Mouse (Mus musculus): Measurements from ENCODE around the gene Ttc41. TPM values are rescaled to one million over a fixed set of nuclear protein-coding genes. Genes with fewer than 3 reads are reported as not detected.

Ttc41 gene
- polyA plus RNA-seq, 1 experiment: 1.8 TPM

DNA sequence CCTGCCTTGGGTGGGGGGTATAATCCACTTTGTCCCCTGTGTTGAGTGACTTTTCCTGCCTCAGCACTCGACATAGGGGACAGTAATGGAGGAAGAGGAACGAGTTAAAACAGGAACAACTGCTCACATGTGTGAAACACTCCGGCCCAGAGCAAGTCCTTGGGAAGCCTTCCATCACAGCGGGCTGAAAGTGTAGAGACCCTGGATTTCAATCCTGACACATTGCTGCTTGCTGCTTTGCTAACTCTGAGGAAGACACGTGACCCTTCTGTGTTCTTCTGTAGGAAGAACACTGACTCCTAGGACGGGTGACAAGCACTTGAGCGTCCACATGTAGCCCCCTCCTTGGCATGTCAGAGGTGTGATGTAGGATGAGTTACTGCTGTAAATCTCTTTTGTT is 109.5 kb downstream of the Ttc41 start:
- Histone ChIP-seq H3K27ac (ENCODE audit: insufficient read depth, low read depth, low read length) (no peak overlapping the region), H3K4me3 (ENCODE audit: insufficient read depth, low read length) (no peak overlapping the region), H3K4me1 (ENCODE audit: control insufficient read depth, insufficient read depth, low read length) (peaks cover 10% of the 10 kb centered on the region)
- TF ChIP-seq CTCF (IDR thresholded peaks at IDR 0.05; ENCODE audit: low read depth, low read length) (no peak), POLR2A (IDR thresholded peaks at IDR 0.05; ENCODE audit: borderline replicate concordance, low read depth, low read length) (no peak)

DNA sequence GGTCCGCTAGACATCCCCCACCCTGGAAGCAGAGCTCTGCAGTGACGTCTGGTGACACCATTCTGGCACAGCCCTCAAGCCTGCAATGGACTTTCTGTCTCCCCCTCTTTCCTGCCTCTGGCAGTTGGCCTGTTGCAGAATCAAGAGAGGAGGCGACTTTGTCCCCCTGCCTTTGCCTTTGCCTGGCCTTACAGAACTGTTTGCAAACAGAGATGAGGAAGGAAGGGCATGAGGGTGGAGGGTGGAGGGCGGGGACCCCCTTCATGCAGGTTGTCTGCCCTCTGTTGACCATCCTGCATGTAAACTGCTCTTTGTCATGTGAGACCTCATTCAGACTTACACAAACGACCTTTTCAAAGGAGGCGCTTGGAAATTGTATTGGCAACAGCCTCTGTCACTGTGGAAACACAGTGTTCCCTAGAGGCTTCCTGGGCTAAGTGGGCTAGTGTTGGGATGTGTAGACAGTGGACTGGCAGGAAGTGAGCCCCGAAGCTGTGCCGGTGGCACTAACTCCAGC is 114.1 kb downstream of the Ttc41 start:
- TF ChIP-seq POLR2A (IDR thresholded peaks at IDR 0.05; ENCODE audit: borderline replicate concordance, low read depth, low read length): no peak
- no peak for TF ChIP-seq CTCF (IDR thresholded peaks at IDR 0.05; ENCODE audit: low read depth, low read length)
- peaks cover 10% of the 10 kb centered on the region for H3K4me1 ChIP-seq (ENCODE audit: control insufficient read depth, insufficient read depth, low read length)
- no peak overlapping the region for H3K4me3 ChIP-seq (ENCODE audit: insufficient read depth, low read length)
- H3K27ac ChIP-seq (ENCODE audit: insufficient read depth, low read depth, low read length): no peak overlapping the region

DNA sequence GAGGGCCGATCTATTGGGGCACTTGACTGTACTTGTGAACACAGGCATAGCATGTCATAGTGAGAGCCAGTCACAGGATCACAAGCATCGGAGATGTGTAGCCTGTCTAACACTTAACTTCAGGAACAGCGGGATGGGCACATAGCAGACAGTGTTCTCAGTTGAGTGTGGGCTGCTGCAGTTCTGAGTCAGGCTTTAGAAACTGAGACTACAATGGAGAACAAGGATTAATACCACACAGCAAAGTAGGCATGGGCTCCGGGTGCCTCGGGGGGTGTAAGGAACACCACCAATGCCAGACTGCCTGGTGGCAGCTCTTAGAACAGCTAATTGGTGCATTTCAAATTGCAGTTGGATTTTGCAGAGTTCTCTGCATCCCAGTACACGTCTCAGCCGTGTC is 115.4 kb downstream of the Ttc41 start:
- Histone ChIP-seq H3K27ac (ENCODE audit: insufficient read depth, low read depth, low read length) (no peak overlapping the region), H3K4me3 (ENCODE audit: insufficient read depth, low read length) (no peak overlapping the region), H3K4me1 (ENCODE audit: control insufficient read depth, insufficient read depth, low read length) (peaks cover 2% of the 10 kb centered on the region)
- no peak for TF ChIP-seq CTCF (IDR thresholded peaks at IDR 0.05; ENCODE audit: low read depth, low read length)
- no peak for TF ChIP-seq POLR2A (IDR thresholded peaks at IDR 0.05; ENCODE audit: borderline replicate concordance, low read depth, low read length)

DNA sequence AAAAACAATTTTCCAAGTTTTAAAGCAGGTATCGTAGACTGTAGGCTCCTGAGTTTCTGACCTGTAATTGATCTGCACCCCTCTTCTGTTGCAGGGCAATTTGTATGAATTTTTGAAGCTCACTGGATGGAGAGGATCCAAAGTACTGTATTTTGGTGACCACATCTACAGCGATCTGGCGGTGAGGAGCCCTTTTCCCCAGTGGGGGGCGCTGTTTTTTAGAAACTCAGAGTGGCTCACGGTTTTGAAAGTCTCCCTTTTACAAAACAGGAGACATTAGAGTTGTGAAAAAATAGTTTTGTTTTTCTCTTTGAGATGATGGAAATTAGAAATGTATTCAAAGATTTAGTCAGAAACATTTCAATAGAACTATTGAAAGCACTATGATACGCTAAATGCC is 118.5 kb downstream of the Ttc41 start:
- TF ChIP-seq CTCF (IDR thresholded peaks at IDR 0.05; ENCODE audit: low read depth, low read length) (peak; percentile 64), POLR2A (IDR thresholded peaks at IDR 0.05; ENCODE audit: borderline replicate concordance, low read depth, low read length) (no peak)
- H3K27ac ChIP-seq (ENCODE audit: insufficient read depth, low read depth, low read length): no peak overlapping the region
- peaks cover 16% of the 10 kb centered on the region for H3K4me1 ChIP-seq (ENCODE audit: control insufficient read depth, insufficient read depth, low read length)
- H3K4me3 ChIP-seq (ENCODE audit: insufficient read depth, low read length): no peak overlapping the region

DNA sequence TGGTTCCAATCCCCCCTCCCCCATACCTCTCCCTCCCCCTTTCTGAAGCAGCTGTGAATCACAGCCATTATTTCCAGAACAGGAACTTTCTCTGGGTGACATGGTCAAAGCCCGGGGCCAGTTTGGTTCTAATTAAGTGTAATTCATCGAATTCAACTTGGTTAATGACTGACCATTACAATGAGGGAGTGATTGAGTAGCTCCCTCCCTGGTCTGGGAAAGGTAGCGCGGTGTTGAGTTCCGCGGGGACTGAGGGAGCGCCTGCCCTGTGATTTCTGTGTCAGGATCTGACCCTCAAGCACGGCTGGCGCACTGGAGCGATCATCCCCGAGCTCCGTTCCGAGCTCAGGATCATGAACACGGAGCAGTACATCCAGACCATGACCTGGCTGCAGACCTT is 119.3 kb downstream of the Ttc41 start:
- Histone ChIP-seq H3K4me1 (ENCODE audit: control insufficient read depth, insufficient read depth, low read length) (peaks cover 16% of the 10 kb centered on the region), H3K27ac (ENCODE audit: insufficient read depth, low read depth, low read length) (no peak overlapping the region), H3K4me3 (ENCODE audit: insufficient read depth, low read length) (no peak overlapping the region)
- TF ChIP-seq CTCF (IDR thresholded peaks at IDR 0.05; ENCODE audit: low read depth, low read length) (no peak), POLR2A (IDR thresholded peaks at IDR 0.05; ENCODE audit: borderline replicate concordance, low read depth, low read length) (no peak)

DNA sequence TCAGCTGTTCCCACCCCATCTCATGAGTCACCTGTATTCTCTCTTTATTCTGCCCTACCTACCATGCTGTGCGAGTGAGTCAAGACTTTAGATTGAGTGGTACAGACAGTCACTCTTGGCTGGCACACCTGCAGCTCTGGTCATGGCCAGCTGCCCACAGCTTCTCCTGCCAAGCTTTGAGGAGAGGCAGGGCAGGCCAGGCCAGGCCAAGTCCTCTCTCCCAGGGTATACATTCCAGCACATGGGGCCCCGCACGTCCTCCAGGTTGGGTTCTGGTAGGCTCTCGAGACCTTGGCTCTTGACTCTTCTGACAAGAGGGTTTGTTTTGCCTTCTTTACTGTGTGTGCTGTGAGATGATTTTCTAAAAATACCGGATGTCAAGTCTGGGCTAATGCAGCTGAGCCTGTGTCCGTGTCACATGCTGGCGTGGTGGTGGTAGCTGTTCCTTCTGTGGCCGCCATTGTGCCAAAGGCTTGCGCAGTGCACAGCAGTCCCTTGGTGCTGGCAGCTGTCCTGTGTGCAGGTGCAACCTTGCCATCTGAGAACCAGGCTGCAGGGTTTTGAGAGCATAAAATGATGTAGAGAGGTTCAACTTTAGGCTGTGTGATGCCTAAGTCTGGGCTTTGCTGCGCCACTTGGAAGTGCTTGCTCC is 120.4 kb downstream of the Ttc41 start:
- Histone ChIP-seq H3K4me1 (ENCODE audit: control insufficient read depth, insufficient read depth, low read length) (peaks cover 16% of the 10 kb centered on the region), H3K4me3 (ENCODE audit: insufficient read depth, low read length) (no peak overlapping the region), H3K27ac (ENCODE audit: insufficient read depth, low read depth, low read length) (no peak overlapping the region)
- TF ChIP-seq CTCF (IDR thresholded peaks at IDR 0.05; ENCODE audit: low read depth, low read length) (no peak), POLR2A (IDR thresholded peaks at IDR 0.05; ENCODE audit: borderline replicate concordance, low read depth, low read length) (no peak)

Other genes with a start within 250 kb of the Ttc41 start
- gene Syn3, start 206.9 kb upstream of the Ttc41 start, polyA plus RNA-seq (2012; ENCODE audit: insufficient read depth, insufficient read length, missing spikeins): 0.20 TPM in 1 of 2 replicates, not detected in the other
- gene Hsp90b1, start 302 bp upstream of the Ttc41 start, polyA plus RNA-seq (2012; ENCODE audit: insufficient read depth, insufficient read length, missing spikeins): 458 and 473 TPM in 2 replicates
- gene Gm49358, start 58.2 kb downstream of the Ttc41 start, polyA plus RNA-seq (2012; ENCODE audit: insufficient read depth, insufficient read length, missing spikeins): 3.0 TPM in 1 of 2 replicates, not detected in the other
- 5.3 and 6.8 TPM in 2 replicates for gene Nt5dc3, start 73.2 kb downstream of the Ttc41 start, polyA plus RNA-seq (2012; ENCODE audit: insufficient read depth, insufficient read length, missing spikeins)

All from bone marrow macrophage, adult 2 months (primary cell).